Mouse (Mus musculus): Measurements from ENCODE around the gene Phka2. TPM values are rescaled to one million over a fixed set of nuclear protein-coding genes. Genes with fewer than 3 reads are reported as not detected.
A peak's percentile ranks its signal among the peaks of the same experiment; 100 is the strongest.

Phka2 gene
- polyA plus RNA-seq (2015; fragmentation: Nextera tagmentation; extraction: Ambion mirVana) = 20.1 and 21.7 TPM in 2 replicates

- Histone ChIP-seq H3K9ac (peak within 1 kb of the TSS; percentile 70), H3K27ac (peak within 1 kb of the TSS; percentile 95), H3K4me1 (replicated peaks) (no peaks in the 10 kb centered on the region), H3K9me3 (replicated peaks) (no peaks in the 10 kb centered on the region), H3K27me3 (no peaks in the 10 kb centered on the region), H3K36me3 (no peaks in the 10 kb centered on the region), H3K4me2 (peak within 1 kb of the TSS; percentile 60), H3K4me3 (peak within 1 kb of the TSS; percentile 74)
- 9% methylated on average over 60 of the region's 61 CpGs for WGBS
- peak; percentile 94 for ATAC-seq (replicated peaks; ENCODE audit: insufficient number of reproducible peaks, insufficient read depth, low FRiP score, low read depth)
Measured at GRCm38 (mm10) chrX:160502048-160503041, at the start of gene Phka2. Gene Phka2, plus strand, starts transcription at chrX:160502166.

- H3K4me1 ChIP-seq (replicated peaks) = no peaks in the 10 kb centered on the region
- H3K9ac ChIP-seq = no peak overlapping the region
- H3K36me3 ChIP-seq = no peaks in the 10 kb centered on the region
- ATAC-seq (replicated peaks; ENCODE audit: insufficient number of reproducible peaks, insufficient read depth, low FRiP score, low read depth) = no peak
- no peak overlapping the region for H3K27ac ChIP-seq
- no peaks in the 10 kb centered on the region for H3K9me3 ChIP-seq (replicated peaks)
- no peak overlapping the region for H3K4me2 ChIP-seq
- no peaks in the 10 kb centered on the region for H3K27me3 ChIP-seq
- H3K4me3 ChIP-seq = no peak overlapping the region
- WGBS = 67% methylated on average over 5 of the region's 5 CpGs
Measured at GRCm38 (mm10) chrX:160455686-160456085, 46.3 kb upstream of the Phka2 start.

DNA sequence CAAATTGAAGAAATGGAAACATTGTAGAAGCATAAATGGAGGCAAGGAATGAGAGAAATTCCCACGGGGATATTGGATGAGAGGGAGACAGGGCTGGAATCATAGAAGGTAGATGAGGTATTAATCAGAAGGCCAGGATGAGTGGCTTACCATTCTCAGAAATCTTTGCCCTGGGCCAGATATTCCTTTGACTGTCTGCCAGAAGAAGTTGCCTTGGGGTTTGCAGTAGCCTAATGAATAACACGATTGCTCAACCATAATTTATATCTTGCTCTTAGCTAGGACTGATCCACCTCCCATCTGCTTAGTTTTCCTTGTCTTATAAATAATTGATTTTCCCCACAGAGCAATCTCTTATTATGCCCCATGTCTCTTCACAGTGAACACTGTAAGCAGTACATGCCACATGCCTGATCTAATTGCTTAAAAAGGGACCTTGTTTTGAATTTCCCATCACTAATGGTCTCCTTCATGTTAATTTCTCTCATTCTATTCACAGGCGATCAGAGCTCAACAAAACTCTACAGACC, 30.6 kb upstream of the Phka2 start:
- no peak overlapping the region for H3K27ac ChIP-seq
- H3K4me2 ChIP-seq = no peak overlapping the region
- H3K9ac ChIP-seq = no peak overlapping the region
- no peaks in the 10 kb centered on the region for H3K36me3 ChIP-seq
- no peaks in the 10 kb centered on the region for H3K9me3 ChIP-seq (replicated peaks)
- no peaks in the 10 kb centered on the region for H3K27me3 ChIP-seq
- no peak overlapping the region for H3K4me3 ChIP-seq
- H3K4me1 ChIP-seq (replicated peaks) = no peaks in the 10 kb centered on the region
- no peak for ATAC-seq (replicated peaks; ENCODE audit: insufficient number of reproducible peaks, insufficient read depth, low FRiP score, low read depth)
- WGBS = 75% methylated on average over 3 of the region's 3 CpGs

DNA sequence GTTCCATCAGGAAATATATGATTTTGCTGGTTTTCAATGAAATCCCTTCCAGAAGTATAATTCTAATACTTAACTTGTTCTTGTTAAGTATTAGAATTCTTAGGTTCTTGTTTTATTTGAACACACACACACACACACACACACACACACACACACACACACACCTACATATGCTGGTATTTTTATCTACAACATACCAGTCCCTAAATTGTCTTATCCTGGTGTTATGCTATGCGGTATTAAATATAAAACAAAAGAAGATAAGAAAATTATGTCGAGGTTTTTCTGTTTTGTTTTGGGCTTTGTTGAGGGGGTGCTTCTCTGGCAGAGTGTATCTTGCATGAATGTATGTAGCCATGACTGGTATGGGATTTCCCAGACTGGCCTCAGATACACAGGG, 12.2 kb upstream of the Phka2 start:
- H3K9ac ChIP-seq = no peak overlapping the region
- 54% methylated on average over 2 of the region's 2 CpGs for whole genome bisulfite sequencing
- no peak for ATAC-seq (replicated peaks; ENCODE audit: insufficient number of reproducible peaks, insufficient read depth, low FRiP score, low read depth)
- no peak overlapping the region for H3K27ac ChIP-seq
- H3K4me2 ChIP-seq = no peak overlapping the region
- H3K36me3 ChIP-seq = no peaks in the 10 kb centered on the region
- H3K4me3 ChIP-seq = no peak overlapping the region
- no peaks in the 10 kb centered on the region for H3K9me3 ChIP-seq (replicated peaks)
- no peaks in the 10 kb centered on the region for H3K27me3 ChIP-seq
- no peaks in the 10 kb centered on the region for H3K4me1 ChIP-seq (replicated peaks)

DNA sequence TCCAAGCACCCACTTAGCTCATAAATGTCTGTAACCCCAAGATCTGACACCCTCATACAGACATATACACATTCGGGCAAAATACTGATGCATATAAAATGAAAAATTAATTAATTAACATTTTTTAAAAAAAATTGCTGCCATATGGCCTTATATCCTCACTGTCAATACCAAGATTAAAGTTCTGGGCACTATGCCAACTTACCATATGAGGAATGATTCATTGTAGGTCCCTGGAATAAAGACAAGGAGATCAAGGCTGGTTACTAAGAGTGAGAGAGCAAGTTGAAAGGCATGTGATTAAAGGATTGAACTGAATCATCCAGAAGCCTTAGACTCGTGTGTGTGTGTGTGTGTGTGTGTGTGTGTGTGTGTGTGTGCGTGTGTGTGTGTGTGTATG, 7.6 kb upstream of the Phka2 start:
- Histone ChIP-seq H3K9ac (no peak overlapping the region), H3K4me3 (no peak overlapping the region), H3K27ac (no peak overlapping the region), H3K4me2 (no peak overlapping the region), H3K4me1 (replicated peaks) (no peaks in the 10 kb centered on the region), H3K36me3 (no peaks in the 10 kb centered on the region), H3K9me3 (replicated peaks) (no peaks in the 10 kb centered on the region), H3K27me3 (no peaks in the 10 kb centered on the region)
- 43% methylated on average over 3 of the region's 3 CpGs for WGBS
- no peak for ATAC-seq (replicated peaks; ENCODE audit: insufficient number of reproducible peaks, insufficient read depth, low FRiP score, low read depth)

- Histone ChIP-seq H3K9ac (no peak overlapping the region), H3K27ac (no peak overlapping the region), H3K36me3 (no peaks in the 10 kb centered on the region), H3K9me3 (replicated peaks) (no peaks in the 10 kb centered on the region), H3K4me2 (no peak overlapping the region), H3K4me3 (no peak overlapping the region), H3K27me3 (no peaks in the 10 kb centered on the region), H3K4me1 (replicated peaks) (no peaks in the 10 kb centered on the region)
- ATAC-seq (replicated peaks; ENCODE audit: insufficient number of reproducible peaks, insufficient read depth, low FRiP score, low read depth) = no peak
- 64% methylated on average over 6 of the region's 6 CpGs for WGBS
Measured at GRCm38 (mm10) chrX:160494921-160495320, 7.0 kb upstream of the Phka2 start.

GRCm38 (mm10) chrX:160496473-160496872, 5.5 kb upstream of the Phka2 start:
- Histone ChIP-seq H3K9me3 (replicated peaks) (no peaks in the 10 kb centered on the region), H3K4me3 (no peak overlapping the region), H3K4me1 (replicated peaks) (no peaks in the 10 kb centered on the region), H3K4me2 (no peak overlapping the region), H3K27ac (no peak overlapping the region), H3K9ac (no peak overlapping the region), H3K27me3 (no peaks in the 10 kb centered on the region), H3K36me3 (no peaks in the 10 kb centered on the region)
- ATAC-seq (replicated peaks; ENCODE audit: insufficient number of reproducible peaks, insufficient read depth, low FRiP score, low read depth) = no peak
- 68% methylated on average over 5 of the region's 5 CpGs for WGBS

- Histone ChIP-seq H3K4me1 (replicated peaks) (no peaks in the 10 kb centered on the region), H3K27me3 (no peaks in the 10 kb centered on the region), H3K36me3 (no peaks in the 10 kb centered on the region), H3K4me3 (no peak overlapping the region), H3K4me2 (no peak overlapping the region), H3K9me3 (replicated peaks) (no peaks in the 10 kb centered on the region), H3K9ac (no peak overlapping the region), H3K27ac (peak overlapping the region; percentile 95)
- WGBS = 60% methylated on average over 3 of the region's 3 CpGs
- no peak for ATAC-seq (replicated peaks; ENCODE audit: insufficient number of reproducible peaks, insufficient read depth, low FRiP score, low read depth)
Measured at GRCm38 (mm10) chrX:160501095-160501494, 871 bp upstream of the Phka2 start.

- peak overlapping the region; percentile 60 for H3K4me2 ChIP-seq
- H3K4me1 ChIP-seq (replicated peaks) = no peaks in the 10 kb centered on the region
- peak overlapping the region; percentile 70 for H3K9ac ChIP-seq
- peak overlapping the region; percentile 95 for H3K27ac ChIP-seq
- peak overlapping the region; percentile 74 for H3K4me3 ChIP-seq
- no peaks in the 10 kb centered on the region for H3K9me3 ChIP-seq (replicated peaks)
- WGBS = 14% methylated on average over 12 of the region's 12 CpGs
- H3K27me3 ChIP-seq = no peaks in the 10 kb centered on the region
- H3K36me3 ChIP-seq = no peaks in the 10 kb centered on the region
- peak; percentile 45 for ATAC-seq (replicated peaks; ENCODE audit: insufficient number of reproducible peaks, insufficient read depth, low FRiP score, low read depth)
Measured at GRCm38 (mm10) chrX:160501687-160502047, 299 bp upstream of the Phka2 start.

- Histone ChIP-seq H3K4me3 (no peak overlapping the region), H3K27me3 (no peaks in the 10 kb centered on the region), H3K9ac (no peak overlapping the region), H3K4me1 (replicated peaks) (no peaks in the 10 kb centered on the region), H3K4me2 (no peak overlapping the region), H3K9me3 (replicated peaks) (no peaks in the 10 kb centered on the region), H3K27ac (no peak overlapping the region), H3K36me3 (no peaks in the 10 kb centered on the region)
- ATAC-seq (replicated peaks; ENCODE audit: insufficient number of reproducible peaks, insufficient read depth, low FRiP score, low read depth) = no peak
- WGBS = 27% methylated on average over 1 of the region's 1 CpGs
Measured at GRCm38 (mm10) chrX:160509046-160509445, 7.1 kb downstream of the Phka2 start.

DNA sequence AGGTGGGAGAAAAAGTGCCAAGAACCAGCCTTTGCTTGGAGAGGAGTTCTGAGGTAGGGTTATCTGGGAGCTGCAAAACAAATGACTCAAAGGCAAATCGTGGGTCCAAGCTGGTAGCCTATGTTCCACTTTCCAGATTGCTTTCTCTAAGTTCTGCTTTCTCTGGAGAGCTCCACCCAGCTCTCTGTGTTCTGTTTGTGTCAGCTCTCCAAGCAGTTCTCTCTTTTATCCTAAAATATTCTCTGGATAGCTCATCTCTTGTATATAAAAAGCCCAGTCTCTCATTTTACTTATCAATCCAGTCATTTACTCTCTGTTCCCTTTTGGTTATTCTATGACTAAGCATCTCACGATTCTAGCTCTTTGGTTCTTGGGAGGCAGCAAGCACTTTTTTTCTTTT, 8.2 kb downstream of the Phka2 start:
- Histone ChIP-seq H3K9me3 (replicated peaks) (no peaks in the 10 kb centered on the region), H3K4me2 (no peak overlapping the region), H3K27ac (no peak overlapping the region), H3K4me3 (no peak overlapping the region), H3K4me1 (replicated peaks) (no peaks in the 10 kb centered on the region), H3K36me3 (no peaks in the 10 kb centered on the region), H3K27me3 (no peaks in the 10 kb centered on the region), H3K9ac (no peak overlapping the region)
- WGBS = 57% methylated on average over 2 of the region's 2 CpGs
- ATAC-seq (replicated peaks; ENCODE audit: insufficient number of reproducible peaks, insufficient read depth, low FRiP score, low read depth) = no peak

DNA sequence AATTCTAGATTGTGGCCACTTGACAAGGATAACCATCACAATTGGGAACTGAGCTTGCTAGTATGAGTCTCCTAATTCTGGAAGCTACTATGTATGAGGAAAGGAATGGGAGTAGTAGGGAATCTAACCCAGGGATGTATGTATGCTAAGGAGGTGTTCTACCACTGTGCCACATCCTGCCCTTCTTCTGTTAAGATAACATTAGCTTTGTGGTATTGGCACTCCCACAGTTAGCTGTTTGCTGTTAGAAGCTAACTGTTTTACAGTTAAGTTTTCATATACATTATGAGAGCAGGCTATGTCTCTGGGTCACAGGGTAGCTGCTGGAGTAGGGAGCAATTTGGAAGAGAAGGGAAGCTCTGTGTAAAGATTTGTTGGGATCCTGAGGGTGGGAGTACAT, 14.1 kb downstream of the Phka2 start:
- no peak for ATAC-seq (replicated peaks; ENCODE audit: insufficient number of reproducible peaks, insufficient read depth, low FRiP score, low read depth)
- Histone ChIP-seq H3K27ac (no peak overlapping the region), H3K4me2 (no peak overlapping the region), H3K9me3 (replicated peaks) (no peaks in the 10 kb centered on the region), H3K27me3 (no peaks in the 10 kb centered on the region), H3K4me3 (no peak overlapping the region), H3K9ac (no peak overlapping the region), H3K36me3 (no peaks in the 10 kb centered on the region), H3K4me1 (replicated peaks) (no peaks in the 10 kb centered on the region)

All from heart, embryonic 15.5 days (tissue).